Mouse (Mus musculus): Measurements from ENCODE around the gene Mov10.
"Not testable (repeated sequence)": the region's sequence is repeated elsewhere in the genome, so short reads cannot be mapped to it uniquely, and the experiment has no call there.

Gene Mov10

GRCm38 (mm10) chr3:104781471-104781903, 36.9 kb downstream of the Mov10 start, which contains the start of gene Fam19a3:
Gene Fam19a3, minus strand, starts transcription at chr3:104781840.
- DNase-seq (ENCODE audit: inconsistent ontology term) = peak; percentile 25

GRCm38 (mm10) chr3:104780561-104781420, 37.6 kb downstream of the Mov10 start, which contains the start of gene Ppm1j:
Gene Ppm1j, plus strand, starts transcription at chr3:104781056.
- DNase-seq (ENCODE audit: inconsistent ontology term) = peak; percentile 75

GRCm38 (mm10) chr3:104779949-104780348, 38.4 kb downstream of the Mov10 start:
- peak; percentile 38 for DNase-seq (ENCODE audit: inconsistent ontology term)

- peak; percentile 33 for DNase-seq (ENCODE audit: inconsistent ontology term)
Measured at GRCm38 (mm10) chr3:104777342-104777741, 41.0 kb downstream of the Mov10 start.

- no peak for DNase-seq (ENCODE audit: inconsistent ontology term)
Measured at GRCm38 (mm10) chr3:104773301-104773700, 45.1 kb downstream of the Mov10 start.

- DNase-seq (ENCODE audit: inconsistent ontology term) = no peak
Measured at GRCm38 (mm10) chr3:104771460-104771859, 46.9 kb downstream of the Mov10 start.

- DNase-seq (ENCODE audit: inconsistent ontology term) = no peak
Measured at GRCm38 (mm10) chr3:104770918-104771317, 47.4 kb downstream of the Mov10 start.

- DNase-seq (ENCODE audit: inconsistent ontology term) = no peak
Measured at GRCm38 (mm10) chr3:104770035-104770434, 48.3 kb downstream of the Mov10 start.

GRCm38 (mm10) chr3:104769135-104769534, 49.2 kb downstream of the Mov10 start:
- no peak for DNase-seq (ENCODE audit: inconsistent ontology term)

- DNase-seq (ENCODE audit: inconsistent ontology term) = no peak
Measured at GRCm38 (mm10) chr3:104767716-104768115, 50.6 kb downstream of the Mov10 start.

- no peak for DNase-seq (ENCODE audit: inconsistent ontology term)
Measured at GRCm38 (mm10) chr3:104767141-104767540, 51.2 kb downstream of the Mov10 start.

- no peak for DNase-seq (ENCODE audit: inconsistent ontology term)
Measured at GRCm38 (mm10) chr3:104765021-104765420, 53.3 kb downstream of the Mov10 start.

- DNase-seq (ENCODE audit: inconsistent ontology term) = not testable (repeated sequence)
Measured at GRCm38 (mm10) chr3:104762103-104762863, 56.1 kb downstream of the Mov10 start.

- no peak for DNase-seq (ENCODE audit: inconsistent ontology term)
Measured at GRCm38 (mm10) chr3:104758869-104759268, 59.5 kb downstream of the Mov10 start.

- peak; percentile 67 for DNase-seq (ENCODE audit: inconsistent ontology term)
Measured at GRCm38 (mm10) chr3:104758406-104758805, 60.0 kb downstream of the Mov10 start.

- not testable (repeated sequence) for DNase-seq (ENCODE audit: inconsistent ontology term)
Measured at GRCm38 (mm10) chr3:104752845-104753244, 65.5 kb downstream of the Mov10 start.
